Mouse (Mus musculus): Measurements from ENCODE around the gene Enpp3.

The Enpp3 gene

GRCm38 (mm10) chr10:24842676-24843075, at the start of gene Enpp3:
Gene Enpp3, minus strand, starts transcription at chr10:24842823.
- no peak for DNase-seq (ENCODE audit: low read depth, low spot score)

- no peak for DNase-seq (ENCODE audit: low read depth, low spot score)
Measured at GRCm38 (mm10) chr10:24888343-24888742, 45.7 kb upstream of the Enpp3 start.

- peak; percentile 84 for DNase-seq (ENCODE audit: low read depth, low spot score)
Measured at GRCm38 (mm10) chr10:24886008-24886407, 43.4 kb upstream of the Enpp3 start.

GRCm38 (mm10) chr10:24873624-24874023, 31.0 kb upstream of the Enpp3 start:
- peak; percentile 31 for DNase-seq (ENCODE audit: low read depth, low spot score)

- peak; percentile 97 for DNase-seq (ENCODE audit: low read depth, low spot score)
Measured at GRCm38 (mm10) chr10:24869760-24870290, 27.2 kb upstream of the Enpp3 start, which contains the start of gene Med23. Gene Med23, plus strand, starts transcription at chr10:24869986.

- no peak for DNase-seq (ENCODE audit: low read depth, low spot score)
Measured at GRCm38 (mm10) chr10:24864434-24864833, 21.8 kb upstream of the Enpp3 start.

- DNase-seq (ENCODE audit: low read depth, low spot score): no peak
Measured at GRCm38 (mm10) chr10:24863146-24863545, 20.5 kb upstream of the Enpp3 start.

- DNase-seq (ENCODE audit: low read depth, low spot score): no peak
Measured at GRCm38 (mm10) chr10:24841998-24842397, 625 bp downstream of the Enpp3 start.

GRCm38 (mm10) chr10:24840795-24841194, 1.8 kb downstream of the Enpp3 start:
- no peak for DNase-seq (ENCODE audit: low read depth, low spot score)

- no peak for DNase-seq (ENCODE audit: low read depth, low spot score)
Measured at GRCm38 (mm10) chr10:24836366-24837038, 6.1 kb downstream of the Enpp3 start.

- no peak for DNase-seq (ENCODE audit: low read depth, low spot score)
Measured at GRCm38 (mm10) chr10:24835702-24836342, 6.8 kb downstream of the Enpp3 start.

GRCm38 (mm10) chr10:24834634-24835371, 7.8 kb downstream of the Enpp3 start:
- DNase-seq (ENCODE audit: low read depth, low spot score): no peak

- DNase-seq (ENCODE audit: low read depth, low spot score): no peak
Measured at GRCm38 (mm10) chr10:24832306-24832705, 10.3 kb downstream of the Enpp3 start.

- no peak for DNase-seq (ENCODE audit: low read depth, low spot score)
Measured at GRCm38 (mm10) chr10:24831377-24832095, 11.1 kb downstream of the Enpp3 start.

GRCm38 (mm10) chr10:24830448-24830847, 12.2 kb downstream of the Enpp3 start:
- peak; percentile 64 for DNase-seq (ENCODE audit: low read depth, low spot score)

- no peak for DNase-seq (ENCODE audit: low read depth, low spot score)
Measured at GRCm38 (mm10) chr10:24828136-24828535, 14.5 kb downstream of the Enpp3 start.

- no peak for DNase-seq (ENCODE audit: low read depth, low spot score)
Measured at GRCm38 (mm10) chr10:24826130-24826529, 16.5 kb downstream of the Enpp3 start.

- DNase-seq (ENCODE audit: low read depth, low spot score): no peak
Measured at GRCm38 (mm10) chr10:24825456-24826081, 17.1 kb downstream of the Enpp3 start.

- DNase-seq (ENCODE audit: low read depth, low spot score): no peak
Measured at GRCm38 (mm10) chr10:24824621-24825020, 18.0 kb downstream of the Enpp3 start.

- peak; percentile 73 for DNase-seq (ENCODE audit: low read depth, low spot score)
Measured at GRCm38 (mm10) chr10:24823697-24824535, 18.7 kb downstream of the Enpp3 start.
